Mouse (Mus musculus): ENCODE results near the gene Gm2696. TPM values are rescaled to one million over a fixed set of nuclear protein-coding genes. Genes with fewer than 3 reads are reported as not detected.
A peak's percentile ranks its signal among the peaks of the same experiment; 100 is the strongest.

The Gm2696 gene
- total and polyA plus RNA-seq, 2 experiments from 2014 or later = not detected

DNA sequence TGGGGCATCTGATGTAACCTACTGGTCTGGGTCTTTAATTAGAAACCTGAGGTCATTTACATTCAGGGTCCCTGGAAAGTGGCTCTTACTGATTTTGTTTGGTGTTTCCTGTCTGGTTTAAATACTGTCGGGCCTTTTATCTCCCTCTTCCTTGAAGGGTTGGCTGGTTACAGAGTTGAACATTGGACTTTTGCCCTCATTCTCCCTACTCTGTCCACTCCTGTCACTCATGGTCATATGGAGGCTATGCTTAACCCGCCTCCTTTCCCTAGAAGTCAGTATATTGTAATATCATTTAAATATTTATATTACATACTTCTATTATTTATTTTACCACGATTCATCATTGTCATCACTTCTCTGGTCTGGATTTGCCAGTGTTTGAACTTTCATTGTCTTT is 10.4 kb upstream of the Gm2696 start:
- no peak for DNase-seq (ENCODE audit: low spot score)
- H3K27ac ChIP-seq (ENCODE audit: low read depth) = no peak overlapping the region
- no peak overlapping the region for H3K4me3 ChIP-seq (ENCODE audit: low read depth, low read length)
- no peaks in the 10 kb centered on the region for H3K36me3 ChIP-seq (replicated peaks; ENCODE audit: control insufficient read depth, insufficient read depth, low read length)
- no peak for ATAC-seq (ENCODE audit: insufficient read depth, low read depth)
- WGBS = 57% methylated on average over 3 of the region's 3 CpGs
- no peaks in the 10 kb centered on the region for H3K9me3 ChIP-seq (replicated peaks; ENCODE audit: control insufficient read depth, low read length)
- TF ChIP-seq CTCF (IDR thresholded peaks at IDR 0.05; ENCODE audit: low read depth) (no peak), EP300 (IDR thresholded peaks at IDR 0.05; ENCODE audit: low read depth) (no peak)
- no peak overlapping the region for H3K4me2 ChIP-seq (ENCODE audit: low read depth, low read length)
- no peak overlapping the region for H3K9ac ChIP-seq (replicated peaks; ENCODE audit: low read depth, low read length)
- no peaks in the 10 kb centered on the region for H3K27me3 ChIP-seq (ENCODE audit: control insufficient read depth, insufficient read depth, low read length)
- no peaks in the 10 kb centered on the region for H3K4me1 ChIP-seq (ENCODE audit: control insufficient read depth, insufficient read depth)

DNA sequence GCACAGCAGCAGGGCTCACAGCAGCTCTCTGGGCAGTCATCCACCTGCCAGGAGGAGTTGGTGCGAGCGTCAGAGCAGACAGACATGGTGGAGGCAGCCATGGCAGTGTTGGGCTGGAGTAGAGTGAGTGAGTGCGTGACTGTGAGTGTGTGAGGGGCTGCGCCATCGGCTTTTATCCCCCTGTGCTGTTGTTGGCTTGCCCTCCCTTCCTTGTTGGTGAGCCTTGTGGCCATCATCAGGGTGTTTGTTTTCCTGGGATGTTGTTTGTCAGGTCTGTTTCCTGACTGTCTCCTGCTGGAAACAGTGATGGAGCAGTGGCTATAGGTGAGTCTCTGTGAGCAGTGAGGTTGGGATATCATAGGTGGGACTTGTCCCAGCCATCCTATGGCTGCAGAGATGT is 2.7 kb upstream of the Gm2696 start, which contains the start of gene Gm9507:
Gene Gm9507, minus strand, starts transcription at position 101 of the 400 bp plus-strand sequence.
- no peak for ATAC-seq (ENCODE audit: insufficient read depth, low read depth)
- H3K27me3 ChIP-seq (ENCODE audit: control insufficient read depth, insufficient read depth, low read length) = no peaks in the 10 kb centered on the region
- H3K4me2 ChIP-seq (ENCODE audit: low read depth, low read length) = no peak within 1 kb of the TSS
- no peaks in the 10 kb centered on the region for H3K36me3 ChIP-seq (replicated peaks; ENCODE audit: control insufficient read depth, insufficient read depth, low read length)
- H3K27ac ChIP-seq (ENCODE audit: low read depth) = no peak within 1 kb of the TSS
- WGBS = 64% methylated on average over 5 of the region's 5 CpGs
- TF ChIP-seq EP300 (IDR thresholded peaks at IDR 0.05; ENCODE audit: low read depth) (no peak), CTCF (IDR thresholded peaks at IDR 0.05; ENCODE audit: low read depth) (no peak)
- H3K9ac ChIP-seq (replicated peaks; ENCODE audit: low read depth, low read length) = no peak within 1 kb of the TSS
- no peaks in the 10 kb centered on the region for H3K4me1 ChIP-seq (ENCODE audit: control insufficient read depth, insufficient read depth)
- no peak within 1 kb of the TSS for H3K4me3 ChIP-seq (ENCODE audit: low read depth, low read length)
- DNase-seq (ENCODE audit: low spot score) = no peak
- no peaks in the 10 kb centered on the region for H3K9me3 ChIP-seq (replicated peaks; ENCODE audit: control insufficient read depth, low read length)

DNA sequence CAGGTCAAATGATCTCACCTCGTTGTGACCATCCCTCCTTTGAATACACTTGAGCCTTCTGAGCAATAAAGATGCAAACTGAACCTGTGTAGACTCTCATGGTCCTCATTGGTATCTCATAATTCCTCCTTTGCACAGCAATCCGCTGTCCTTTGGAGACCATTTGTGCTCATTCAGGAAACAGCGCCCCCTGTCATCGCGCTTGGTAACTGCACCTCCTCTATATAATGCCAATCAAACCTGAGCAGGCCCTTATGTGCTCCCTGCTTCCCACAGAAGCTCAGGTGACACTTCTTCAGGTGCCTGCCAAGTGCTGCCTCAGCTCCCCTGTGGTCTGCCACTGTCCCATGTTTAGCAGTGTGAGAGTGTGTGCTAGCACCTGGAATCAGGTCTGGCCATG is 1.0 kb downstream of the Gm2696 start:
- TF ChIP-seq EP300 (IDR thresholded peaks at IDR 0.05; ENCODE audit: low read depth) (no peak), CTCF (IDR thresholded peaks at IDR 0.05; ENCODE audit: low read depth) (peak; percentile 52)
- H3K4me1 ChIP-seq (ENCODE audit: control insufficient read depth, insufficient read depth) = no peaks in the 10 kb centered on the region
- ATAC-seq (ENCODE audit: insufficient read depth, low read depth) (no peak), DNase-seq (ENCODE audit: low spot score) (no peak)
- H3K27me3 ChIP-seq (ENCODE audit: control insufficient read depth, insufficient read depth, low read length) = no peaks in the 10 kb centered on the region
- H3K9me3 ChIP-seq (replicated peaks; ENCODE audit: control insufficient read depth, low read length) = no peaks in the 10 kb centered on the region
- 20% methylated on average over 5 of the region's 5 CpGs for WGBS
- H3K36me3 ChIP-seq (replicated peaks; ENCODE audit: control insufficient read depth, insufficient read depth, low read length) = no peaks in the 10 kb centered on the region
- no peak overlapping the region for H3K27ac ChIP-seq (ENCODE audit: low read depth)
- no peak overlapping the region for H3K4me2 ChIP-seq (ENCODE audit: low read depth, low read length)
- no peak overlapping the region for H3K4me3 ChIP-seq (ENCODE audit: low read depth, low read length)
- H3K9ac ChIP-seq (replicated peaks; ENCODE audit: low read depth, low read length) = no peak overlapping the region

DNA sequence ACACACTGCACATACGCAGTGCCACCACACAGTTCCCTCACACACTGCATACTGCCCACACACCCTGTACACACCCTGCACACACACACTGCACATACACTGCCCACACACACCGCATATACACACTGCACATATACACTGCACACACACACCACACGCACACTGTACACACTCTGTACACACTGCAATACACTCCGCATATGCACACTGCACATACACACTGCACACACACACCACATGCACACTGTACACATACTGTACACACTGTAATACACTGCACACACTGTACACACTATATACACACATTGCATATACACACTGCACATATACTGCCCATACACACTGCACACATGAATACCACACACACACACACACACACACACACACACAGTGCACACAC is 4.0 kb downstream of the Gm2696 start:
- Histone ChIP-seq H3K9ac (replicated peaks; ENCODE audit: low read depth, low read length) (no peak overlapping the region), H3K4me1 (ENCODE audit: control insufficient read depth, insufficient read depth) (no peaks in the 10 kb centered on the region), H3K27me3 (ENCODE audit: control insufficient read depth, insufficient read depth, low read length) (no peaks in the 10 kb centered on the region), H3K9me3 (replicated peaks; ENCODE audit: control insufficient read depth, low read length) (no peaks in the 10 kb centered on the region), H3K4me3 (ENCODE audit: low read depth, low read length) (no peak overlapping the region), H3K4me2 (ENCODE audit: low read depth, low read length) (no peak overlapping the region), H3K36me3 (replicated peaks; ENCODE audit: control insufficient read depth, insufficient read depth, low read length) (no peaks in the 10 kb centered on the region), H3K27ac (ENCODE audit: low read depth) (no peak overlapping the region)
- DNase-seq (ENCODE audit: low spot score) (no peak), ATAC-seq (ENCODE audit: insufficient read depth, low read depth) (no peak)
- TF ChIP-seq EP300 (IDR thresholded peaks at IDR 0.05; ENCODE audit: low read depth) = no peak
- no peak for TF ChIP-seq CTCF (IDR thresholded peaks at IDR 0.05; ENCODE audit: low read depth)
- WGBS = 94% methylated on average over 4 of the region's 4 CpGs

DNA sequence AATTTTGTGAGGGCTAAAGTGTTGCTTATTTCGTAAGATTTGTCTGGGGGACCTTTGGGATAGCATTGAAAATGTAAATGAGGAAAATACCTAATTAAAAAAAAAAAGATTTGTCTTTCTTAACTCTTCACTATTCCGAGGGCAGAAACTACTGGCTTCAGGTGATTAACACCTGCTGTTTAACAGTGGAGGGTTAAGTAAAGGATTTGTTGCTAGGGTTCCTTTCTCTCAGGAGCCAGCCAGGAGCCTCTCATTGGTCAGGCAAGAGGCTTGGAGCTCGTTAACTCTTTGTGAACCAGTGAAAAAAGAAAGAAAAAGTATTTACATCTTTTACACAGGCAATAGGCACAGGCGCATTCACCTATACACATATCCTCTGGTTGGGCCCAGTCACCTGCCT is 4.7 kb downstream of the Gm2696 start:
- TF ChIP-seq CTCF (IDR thresholded peaks at IDR 0.05; ENCODE audit: low read depth) (no peak), EP300 (IDR thresholded peaks at IDR 0.05; ENCODE audit: low read depth) (no peak)
- Histone ChIP-seq H3K4me1 (ENCODE audit: control insufficient read depth, insufficient read depth) (no peaks in the 10 kb centered on the region), H3K27ac (ENCODE audit: low read depth) (no peak overlapping the region), H3K27me3 (ENCODE audit: control insufficient read depth, insufficient read depth, low read length) (no peaks in the 10 kb centered on the region), H3K4me2 (ENCODE audit: low read depth, low read length) (no peak overlapping the region), H3K4me3 (ENCODE audit: low read depth, low read length) (no peak overlapping the region), H3K9ac (replicated peaks; ENCODE audit: low read depth, low read length) (no peak overlapping the region), H3K36me3 (replicated peaks; ENCODE audit: control insufficient read depth, insufficient read depth, low read length) (no peaks in the 10 kb centered on the region), H3K9me3 (replicated peaks; ENCODE audit: control insufficient read depth, low read length) (0 out of 2 replicates have a peak, but pooled peaks cover 5% of the 10 kb centered on the region)
- 49% methylated on average over 4 of the region's 4 CpGs for WGBS
- DNase-seq (ENCODE audit: low spot score) (no peak), ATAC-seq (ENCODE audit: insufficient read depth, low read depth) (no peak)

DNA sequence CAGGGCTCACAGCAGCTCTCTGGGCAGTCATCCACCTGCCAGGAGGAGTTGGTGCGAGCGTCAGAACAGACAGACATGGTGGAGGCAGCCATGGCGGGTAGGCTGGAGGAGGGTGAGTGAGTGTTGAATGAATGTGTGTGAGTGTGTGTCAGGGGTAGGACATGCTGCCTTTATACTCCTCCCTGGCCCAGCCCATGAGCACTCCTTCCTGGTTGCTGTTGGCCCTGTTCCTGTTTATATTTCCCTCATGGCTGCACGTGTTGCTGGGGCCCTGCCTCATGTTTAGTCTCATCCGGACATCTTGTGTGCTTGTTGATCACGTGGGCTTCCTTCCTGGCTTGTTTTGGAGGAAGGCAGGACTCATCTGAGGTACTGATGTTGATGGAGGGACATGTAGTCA is 12.5 kb downstream of the Gm2696 start, which contains the start of gene Krtap10-4:
Gene Krtap10-4, minus strand, starts transcription at position 145 of the 400 bp plus-strand sequence.
- ATAC-seq (ENCODE audit: insufficient read depth, low read depth) = no peak
- H3K4me1 ChIP-seq (ENCODE audit: control insufficient read depth, insufficient read depth) = no peaks in the 10 kb centered on the region
- no peak for TF ChIP-seq EP300 (IDR thresholded peaks at IDR 0.05; ENCODE audit: low read depth)
- no peak for TF ChIP-seq CTCF (IDR thresholded peaks at IDR 0.05; ENCODE audit: low read depth)
- 50% methylated on average over 6 of the region's 6 CpGs for WGBS
- H3K36me3 ChIP-seq (replicated peaks; ENCODE audit: control insufficient read depth, insufficient read depth, low read length) = no peaks in the 10 kb centered on the region
- no peak within 1 kb of the TSS for H3K4me2 ChIP-seq (ENCODE audit: low read depth, low read length)
- H3K9ac ChIP-seq (replicated peaks; ENCODE audit: low read depth, low read length) = no peak within 1 kb of the TSS
- H3K27me3 ChIP-seq (ENCODE audit: control insufficient read depth, insufficient read depth, low read length) = no peaks in the 10 kb centered on the region
- H3K27ac ChIP-seq (ENCODE audit: low read depth) = no peak within 1 kb of the TSS
- H3K9me3 ChIP-seq (replicated peaks; ENCODE audit: control insufficient read depth, low read length) = 0 out of 2 replicates have a peak, but pooled peaks cover 5% of the 10 kb centered on the region
- no peak within 1 kb of the TSS for H3K4me3 ChIP-seq (ENCODE audit: low read depth, low read length)
- DNase-seq (ENCODE audit: low spot score) = no peak

All from heart, postnatal 0 days (tissue).